Mouse (Mus musculus) hindbrain, embryonic 15.5 days (tissue): Measurements from ENCODE around the gene Slc15a2. TPM values are rescaled to one million over a fixed set of nuclear protein-coding genes. Genes with fewer than 3 reads are reported as not detected.

Experiments used
- ATAC-seq: fragments of 200-750 bp; cut with Nextera tagmentation; 2 replicates; pipeline ENCODE4 v1.8.0; 2017; ENCODE audit warnings: low read depth, moderate number of reproducible peaks, moderate TSS enrichment; ENCODE audit not compliant: low FRiP score
- H3K27ac ChIP-seq: fragments of 300-500 bp; sonication (generic); replicated peaks from 2 replicates; pipeline ENCODE4 v1.5.1; 2015; ENCODE audit warnings: mild to moderate bottlenecking, inconsistent platforms
- H3K27me3 ChIP-seq: fragments of 300-500 bp; sonication (generic); 2 replicates; pipeline ENCODE4 v1.6.1; 2015; ENCODE audit warnings: control low read depth, inconsistent platforms
- H3K36me3 ChIP-seq: fragments of 300-500 bp; sonication (generic); 2 replicates; pipeline ENCODE4 v1.6.1; 2015; ENCODE audit warnings: control low read depth, inconsistent platforms
- H3K4me1 ChIP-seq: fragments of 300-500 bp; sonication (generic); replicated peaks from 2 replicates; pipeline ENCODE4 v1.6.1; 2015; ENCODE audit warnings: control low read depth, inconsistent platforms
- H3K4me2 ChIP-seq: fragments of 300-500 bp; sonication (generic); 2 replicates; pipeline ENCODE4 v1.6.1; 2015; ENCODE audit warnings: moderate library complexity, mild to moderate bottlenecking, inconsistent platforms
- H3K4me3 ChIP-seq: fragments of 300-500 bp; sonication (generic); 2 replicates; pipeline ENCODE4 v1.5.1; 2015; ENCODE audit warnings: mild to moderate bottlenecking, inconsistent platforms
- H3K9ac ChIP-seq: fragments of 300-500 bp; sonication (generic); 2 replicates; pipeline ENCODE4 v1.6.1; 2015; ENCODE audit warnings: inconsistent platforms
- H3K9me3 ChIP-seq: fragments of 300-500 bp; sonication (generic); 2 replicates; pipeline ENCODE4 v1.6.1; 2016; ENCODE audit warnings: control low read depth, inconsistent platforms
- WGBS: fragments of 180-500 bp; shearing (Covaris S2); methylation state at CpG from one replicate; pipeline ENCODE4 v1.1.7; 2015; 5-methylcytosine and 5-hydroxymethylcytosine counted together
- microRNA-seq: library from miRNA; unstranded; fragments of <30 nt; microRNA quantifications from one replicate; pipeline ENCODE4, GENCODE M21; 2016
- polyA plus RNA-seq: library from polyadenylated mRNA; unstranded; fragments of >200 nt; fragmentation: Nextera tagmentation; extraction: Ambion mirVana; gene quantifications from 2 replicates; pipeline ENCODE4 v1.2.1, GENCODE M21; 2015

Gene Slc15a2
- polyA plus RNA-seq, 1 experiment from 2014 or later: 16.2 TPM

GRCm38 (mm10) chr16:36711760-36712159 is 73.0 kb downstream of the Slc15a2 start:
- no peak overlapping the region for H3K9ac ChIP-seq
- H3K9me3 ChIP-seq: no peaks in the 10 kb centered on the region
- no peaks in the 10 kb centered on the region for H3K27me3 ChIP-seq
- WGBS: 94% methylated on average over 12 of the region's 12 CpGs
- no peaks in the 10 kb centered on the region for H3K4me1 ChIP-seq
- H3K36me3 ChIP-seq: no peaks in the 10 kb centered on the region
- ATAC-seq: no peak
- no peak overlapping the region for H3K4me3 ChIP-seq
- H3K27ac ChIP-seq: no peak overlapping the region
- no peak overlapping the region for H3K4me2 ChIP-seq

DNA sequence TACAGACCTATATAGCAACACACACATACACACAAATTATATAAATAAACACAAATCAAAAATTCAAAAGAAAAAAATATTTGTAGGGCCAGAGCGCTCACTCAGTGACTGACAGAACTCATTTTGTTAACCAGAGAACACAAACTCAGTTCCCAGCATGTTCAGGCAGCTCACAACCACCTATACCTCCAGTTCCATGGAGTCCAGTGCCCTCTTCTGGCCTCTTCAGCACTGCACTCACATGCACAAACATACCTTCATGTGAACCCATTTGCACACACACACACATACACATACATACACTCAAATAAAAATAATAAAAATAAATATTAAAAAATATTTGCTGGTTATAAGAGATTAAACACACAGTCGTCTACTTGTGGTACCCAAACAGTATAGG is 74.0 kb downstream of the Slc15a2 start:
- 93% methylated on average over 2 of the region's 2 CpGs for WGBS
- H3K9ac ChIP-seq: no peak overlapping the region
- H3K27me3 ChIP-seq: no peaks in the 10 kb centered on the region
- no peaks in the 10 kb centered on the region for H3K36me3 ChIP-seq
- H3K4me2 ChIP-seq: no peak overlapping the region
- no peaks in the 10 kb centered on the region for H3K4me1 ChIP-seq
- H3K27ac ChIP-seq: no peak overlapping the region
- no peak overlapping the region for H3K4me3 ChIP-seq
- H3K9me3 ChIP-seq: no peaks in the 10 kb centered on the region
- no peak for ATAC-seq

GRCm38 (mm10) chr16:36709405-36709804 is 75.4 kb downstream of the Slc15a2 start:
- no peak overlapping the region for H3K4me2 ChIP-seq
- H3K27ac ChIP-seq: no peak overlapping the region
- no peak overlapping the region for H3K9ac ChIP-seq
- H3K9me3 ChIP-seq: no peaks in the 10 kb centered on the region
- 96% methylated on average over 17 of the region's 17 CpGs for WGBS
- ATAC-seq: no peak
- H3K27me3 ChIP-seq: no peaks in the 10 kb centered on the region
- H3K4me1 ChIP-seq: no peaks in the 10 kb centered on the region
- no peak overlapping the region for H3K4me3 ChIP-seq
- H3K36me3 ChIP-seq: no peaks in the 10 kb centered on the region

DNA sequence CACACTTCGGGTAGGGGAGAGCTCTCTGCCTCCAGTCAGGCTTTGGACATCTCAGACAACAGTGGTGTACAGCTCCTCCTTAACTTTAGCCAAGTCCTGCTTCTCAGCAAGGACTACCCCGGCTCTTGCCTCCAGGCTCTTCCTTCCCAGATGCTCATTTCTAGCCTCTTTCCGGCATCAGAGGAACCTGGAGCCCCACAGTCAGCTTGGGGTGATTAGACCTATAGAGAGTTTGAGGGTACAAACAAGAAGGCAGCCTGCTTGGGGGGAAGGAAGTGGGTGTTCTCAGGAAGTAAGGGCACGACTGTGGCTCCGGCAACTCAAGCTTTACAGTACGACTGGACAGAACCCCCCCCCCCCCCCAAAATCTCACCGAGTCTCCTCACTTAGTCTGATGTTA is 76.0 kb downstream of the Slc15a2 start:
- Histone ChIP-seq H3K4me3 (no peak overlapping the region), H3K9me3 (no peaks in the 10 kb centered on the region), H3K4me2 (no peak overlapping the region), H3K27ac (no peak overlapping the region), H3K36me3 (no peaks in the 10 kb centered on the region), H3K27me3 (no peaks in the 10 kb centered on the region), H3K9ac (no peak overlapping the region), H3K4me1 (no peaks in the 10 kb centered on the region)
- 91% methylated on average over 7 of the region's 7 CpGs for WGBS
- ATAC-seq: no peak

- Histone ChIP-seq H3K4me1 (no peaks in the 10 kb centered on the region), H3K4me3 (no peak overlapping the region), H3K4me2 (no peak overlapping the region), H3K27me3 (no peaks in the 10 kb centered on the region), H3K9me3 (no peaks in the 10 kb centered on the region), H3K9ac (no peak overlapping the region), H3K27ac (no peak overlapping the region), H3K36me3 (no peaks in the 10 kb centered on the region)
- ATAC-seq: no peak
- 69% methylated on average over 6 of the region's 6 CpGs for WGBS
Observed at GRCm38 (mm10) chr16:36707702-36708423, 76.9 kb downstream of the Slc15a2 start.

DNA sequence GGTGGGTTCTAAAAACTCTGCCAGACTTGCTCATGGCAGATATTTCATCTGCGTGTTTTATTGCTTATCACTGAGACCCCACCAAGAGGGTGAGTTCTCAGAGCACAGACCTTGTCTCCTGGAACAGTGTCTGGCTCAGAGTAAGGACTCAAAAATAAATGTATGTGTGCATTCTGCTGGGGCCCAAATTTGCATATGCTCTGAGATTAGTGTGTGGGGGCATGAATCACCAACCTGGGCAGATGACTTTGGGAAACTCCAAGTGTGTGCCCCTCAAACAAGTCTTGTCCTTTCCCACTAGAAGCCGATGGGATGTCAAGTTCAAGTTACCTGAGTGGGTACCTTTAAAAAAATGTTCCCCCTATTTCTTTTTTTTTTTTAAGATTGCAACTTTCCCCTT is 84.3 kb downstream of the Slc15a2 start:
- Histone ChIP-seq H3K27me3 (no peaks in the 10 kb centered on the region), H3K9ac (no peak overlapping the region), H3K9me3 (no peaks in the 10 kb centered on the region), H3K4me1 (no peaks in the 10 kb centered on the region), H3K36me3 (no peaks in the 10 kb centered on the region), H3K4me2 (no peak overlapping the region), H3K27ac (no peak overlapping the region), H3K4me3 (no peak overlapping the region)
- ATAC-seq: no peak
- 85% methylated on average over 2 of the region's 2 CpGs for WGBS

Small RNA genes within 50 kb of the gene (microRNA-seq; reads per million reads assigned to microRNA genes)
- not detected for gene Gm22617

Other genes with a start within 250 kb of the Slc15a2 start
- gene Casr, start 222.8 kb downstream of the Slc15a2 start, polyA plus RNA-seq: 0.16 and 0.33 TPM in 2 replicates
- gene Cd86, start 118.9 kb downstream of the Slc15a2 start, polyA plus RNA-seq: 1.7 and 3.0 TPM in 2 replicates
- 0.38 and 0.43 TPM in 2 replicates for gene Ildr1, start 91.0 kb downstream of the Slc15a2 start, polyA plus RNA-seq
- 53.2 and 56.8 TPM in 2 replicates for gene Iqcb1, start 43.4 kb upstream of the Slc15a2 start, polyA plus RNA-seq
- gene Eaf2, start 90.0 kb upstream of the Slc15a2 start, polyA plus RNA-seq: 0.52 and 0.54 TPM in 2 replicates
- 83.2 and 83.7 TPM in 2 replicates for gene Golgb1, start 90.2 kb upstream of the Slc15a2 start, polyA plus RNA-seq
- gene Hcls1, start 150.0 kb upstream of the Slc15a2 start, polyA plus RNA-seq: 2.1 and 2.8 TPM in 2 replicates
- 0.04 TPM in 1 of 2 replicates, not detected in the other for gene Fbxo40, start 205.5 kb upstream of the Slc15a2 start, polyA plus RNA-seq
- gene Polq, start 226.8 kb upstream of the Slc15a2 start, polyA plus RNA-seq: 2.4 and 3.5 TPM in 2 replicates